Comparison of ENCODE assay signal across 10 mouse cellular contexts in the genomic region with DNA sequence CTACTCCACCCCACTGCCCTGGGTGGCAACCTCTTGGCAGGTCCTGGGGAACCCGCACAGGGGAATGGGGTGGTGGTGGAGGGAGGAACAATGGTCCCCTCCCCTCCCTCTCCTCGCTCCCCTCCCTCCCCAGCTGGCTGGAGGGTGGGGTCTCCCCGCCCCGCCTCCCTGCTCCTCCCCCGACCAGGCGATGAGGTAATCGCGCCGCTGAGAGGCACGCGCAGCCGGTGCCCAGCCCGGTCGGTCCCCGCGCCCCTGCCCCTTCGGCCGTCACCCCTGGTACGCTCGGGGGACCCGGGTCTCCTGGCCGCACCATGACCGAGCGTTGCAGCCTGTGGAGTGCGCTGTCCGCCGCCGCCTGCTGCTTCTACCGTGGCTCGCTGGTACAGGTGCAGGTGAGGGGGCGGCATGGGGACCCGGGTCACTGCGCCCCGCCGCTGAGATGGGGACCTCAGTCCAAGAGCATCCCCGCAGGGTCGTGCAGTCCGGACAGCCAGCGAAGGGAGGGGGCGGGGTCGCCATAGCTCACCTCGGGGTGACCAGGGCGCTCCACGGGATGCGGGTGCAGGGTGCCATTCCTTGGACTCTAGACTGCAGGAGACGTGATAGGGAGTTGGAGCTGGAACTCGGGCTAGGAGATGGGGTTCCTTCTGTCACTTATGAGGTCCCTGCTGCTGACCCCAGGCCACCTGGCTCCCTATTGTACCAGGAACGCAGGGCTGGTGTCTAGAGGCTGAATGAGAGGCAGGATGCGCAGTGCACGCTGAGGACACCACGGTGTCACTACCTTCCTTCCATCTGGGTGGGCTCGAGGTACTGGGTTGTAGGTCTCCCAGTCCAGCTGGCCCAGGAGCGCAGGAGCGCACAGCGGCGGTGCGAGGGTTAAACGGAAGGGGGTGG. TPM values are rescaled to one million over a fixed set of nuclear protein-coding genes. Genes with fewer than 3 reads are reported as not detected.
A peak's percentile ranks its signal among the peaks of the same experiment; 100 is the strongest.
DNase-seq lines count a peak whose midpoint lies in the region; ATAC-seq and TF ChIP-seq lines count a peak whose summit lies in the region.
"Had no signal": no experiment of that assay in that cellular context is flagged by ENCODE, and none has a peak within 500 bp of the region (broad histone marks: within the 10 kb centered on the region; RNA-seq: fewer than 3 reads in every experiment).

No protein-coding gene starts in this region.

- no peaks in the 10 kb centered on the region for H3K9me3 ChIP-seq in forebrain, postnatal 0 days (ENCODE audit: low read length)
- no peaks in the 10 kb centered on the region for H3K9me3 ChIP-seq in intestine, postnatal 0 days (ENCODE audit: control insufficient read depth)

- no peak for TF ChIP-seq CTCF in forebrain, postnatal 0 days (IDR thresholded peaks at IDR 0.05; ENCODE audit: low read depth)
- peak; percentile 14; the same call in 1 of the 2 replicates for TF ChIP-seq CTCF in intestine, postnatal 0 days (IDR thresholded peaks at IDR 0.05; ENCODE audit: low read depth)

- ATAC-seq in forebrain, postnatal 0 days: peak; percentile 52
- ATAC-seq in intestine, postnatal 0 days: 0 out of 2 replicates have a peak, but pooled peaks have one; percentile 17
- ATAC-seq in monocyte, adult 5-6 weeks (replicated peaks; ENCODE audit: insufficient number of reproducible peaks, low FRiP score, low TSS enrichment, poor library complexity, severe bottlenecking): no peak

- peak; percentile 37 for DNase-seq in gastrocnemius, postnatal 10 days
- DNase-seq in gastrocnemius, adult 18-20 months (ENCODE audit: low spot score): no peak
- DNase-seq in cerebellum, adult 8-10 months: peak; percentile 73
- DNase-seq in forebrain, postnatal 0 days: peak; percentile 82
- DNase-seq in lung, adult 18-20 months: peak; percentile 54 to 72
- DNase-seq in retina, embryonic 14.5 days (ENCODE audit: low spot score): peak; percentile 73

- peak overlapping the region; percentile 86 for H3K27ac ChIP-seq in forebrain, postnatal 0 days (ENCODE audit: low read depth, low read length)
- H3K27ac ChIP-seq in intestine, postnatal 0 days (ENCODE audit: low read depth, low read length): no peak overlapping the region

- H3K4me1 ChIP-seq in forebrain, postnatal 0 days (ENCODE audit: insufficient read depth): peaks cover 8% of the 10 kb centered on the region; the same call in 1 of the 2 replicates
- no peaks in the 10 kb centered on the region for H3K4me1 ChIP-seq in intestine, postnatal 0 days (replicated peaks; ENCODE audit: control insufficient read depth, insufficient read depth, low read length)

- H3K4me3 ChIP-seq in forebrain, postnatal 0 days (ENCODE audit: low read depth, low read length): peak overlapping the region; percentile 89
- H3K4me3 ChIP-seq in intestine, postnatal 0 days (ENCODE audit: low read depth, low read length): peak overlapping the region; percentile 37
- H3K4me3 ChIP-seq: myocyte had no signal

- H3K9ac ChIP-seq in forebrain, postnatal 0 days: peak overlapping the region; percentile 92
- peak overlapping the region; percentile 11; the same call in 1 of the 2 replicates for H3K9ac ChIP-seq in intestine, postnatal 0 days (ENCODE audit: low read depth, low read length)

- H3K27me3 ChIP-seq in forebrain, postnatal 0 days (ENCODE audit: insufficient read depth, low read length): no peaks in the 10 kb centered on the region
- H3K27me3 ChIP-seq in intestine, postnatal 0 days (replicated peaks; ENCODE audit: control insufficient read depth, insufficient read depth, low read length): peaks cover 23% of the 10 kb centered on the region

- H3K36me3 ChIP-seq in forebrain, postnatal 0 days (ENCODE audit: insufficient read depth): peaks cover 25% of the 10 kb centered on the region
- H3K36me3 ChIP-seq in intestine, postnatal 0 days (ENCODE audit: control insufficient read depth, insufficient read depth): 0 out of 2 replicates have a peak, but pooled peaks cover 8% of the 10 kb centered on the region

- WGBS in forebrain, postnatal 0 days: 11% methylated on average over 57 of the region's 58 CpGs
- WGBS in intestine, postnatal 0 days: 10% methylated on average over 56 of the region's 58 CpGs

- H3K4me2 ChIP-seq in forebrain, postnatal 0 days (ENCODE audit: low read depth): peak overlapping the region; percentile 72
- H3K4me2 ChIP-seq in intestine, postnatal 0 days (replicated peaks; ENCODE audit: low read depth): peak overlapping the region; percentile 70

RNA-seq across cellular contexts. Expression of gene 6330409D20Rik, which starts 0.7 kb away (rescaled TPM):
- total RNA-seq in gastrocnemius, postnatal 10 days (2021): not detected
- total RNA-seq in gastrocnemius, adult 18-20 months (2021): not detected
- total RNA-seq in forebrain, postnatal 0 days (2014; rRNA removed): 2.1 and 4.3 TPM in 2 replicates
- polyA plus RNA-seq in forebrain, postnatal 0 days (2015; fragmentation: Nextera tagmentation; extraction: Ambion mirVana): 2.2 and 2.9 TPM in 2 replicates
- polyA plus RNA-seq in intestine, postnatal 0 days (2015; fragmentation: Nextera tagmentation; extraction: Ambion mirVana): 0.18 TPM in 2 replicates
- total RNA-seq in monocyte, adult 5-6 weeks (2017): not detected in 3 replicates
- polyA plus RNA-seq: C2C12, myocyte had no signal

RNA-seq across cellular contexts. Expression of gene Tor2a, which starts 15.5 kb away (rescaled TPM):
- 10 to 100 TPM; 12.7 to 13.7 TPM for total RNA-seq in gastrocnemius, postnatal 10 days (2021)
- 1 to 10 TPM; 4.1 to 4.8 TPM for total RNA-seq in gastrocnemius, adult 18-20 months (2021)
- 51.4 and 54.3 TPM in 2 replicates for total RNA-seq in forebrain, postnatal 0 days (2014; rRNA removed)
- polyA plus RNA-seq in forebrain, postnatal 0 days (2015; fragmentation: Nextera tagmentation; extraction: Ambion mirVana): 40.7 and 44.8 TPM in 2 replicates
- 59.2 and 60.4 TPM in 2 replicates for polyA plus RNA-seq in intestine, postnatal 0 days (2015; fragmentation: Nextera tagmentation; extraction: Ambion mirVana)
- total RNA-seq in monocyte, adult 5-6 weeks (2017): 17.5 to 24.6 TPM (median 19.5 TPM) in 3 replicates

RNA-seq across cellular contexts. Expression of gene Sh2d3c, which starts 20.7 kb away (rescaled TPM):
- 10 to 100 TPM; 13.2 to 16.6 TPM for total RNA-seq in gastrocnemius, postnatal 10 days (2021)
- 1 to 10 TPM; 5.7 to 7.3 TPM for total RNA-seq in gastrocnemius, adult 18-20 months (2021)
- total RNA-seq in forebrain, postnatal 0 days (2014; rRNA removed): 16.5 and 24.1 TPM in 2 replicates
- 41.3 and 48.9 TPM in 2 replicates for polyA plus RNA-seq in forebrain, postnatal 0 days (2015; fragmentation: Nextera tagmentation; extraction: Ambion mirVana)
- 11.2 and 11.7 TPM in 2 replicates for polyA plus RNA-seq in intestine, postnatal 0 days (2015; fragmentation: Nextera tagmentation; extraction: Ambion mirVana)
- 37.3 to 83.5 TPM (median 42.5 TPM) in 3 replicates for total RNA-seq in monocyte, adult 5-6 weeks (2017)

RNA-seq across cellular contexts. Expression of gene Cdk9, which starts 28.6 kb away (rescaled TPM):
- 10 to 100 TPM; 29.5 to 35.2 TPM for total RNA-seq in gastrocnemius, postnatal 10 days (2021)
- 10 to 100 TPM; 19.3 to 19.9 TPM for total RNA-seq in gastrocnemius, adult 18-20 months (2021)
- 90.5 and 94.5 TPM in 2 replicates for total RNA-seq in forebrain, postnatal 0 days (2014; rRNA removed)
- 66.5 and 67.5 TPM in 2 replicates for polyA plus RNA-seq in forebrain, postnatal 0 days (2015; fragmentation: Nextera tagmentation; extraction: Ambion mirVana)
- 54.0 and 62.2 TPM in 2 replicates for polyA plus RNA-seq in intestine, postnatal 0 days (2015; fragmentation: Nextera tagmentation; extraction: Ambion mirVana)
- total RNA-seq in monocyte, adult 5-6 weeks (2017): 83.0 to 107 TPM (median 86.5 TPM) in 3 replicates

RNA-seq across cellular contexts. Expression of gene Ttc16, which starts 33.9 kb away (rescaled TPM):
- under 1 TPM in 1 of 2 experiments, not detected in 1; 0.11 TPM for total RNA-seq in gastrocnemius, postnatal 10 days (2021)
- total RNA-seq in gastrocnemius, adult 18-20 months (2021): under 1 TPM in 1 of 2 experiments, not detected in 1; 0.09 TPM
- total RNA-seq in forebrain, postnatal 0 days (2014; rRNA removed): 1.00 and 1.8 TPM in 2 replicates
- polyA plus RNA-seq in forebrain, postnatal 0 days (2015; fragmentation: Nextera tagmentation; extraction: Ambion mirVana): 0.68 and 1.2 TPM in 2 replicates
- polyA plus RNA-seq in intestine, postnatal 0 days (2015; fragmentation: Nextera tagmentation; extraction: Ambion mirVana): 0.04 and 0.09 TPM in 2 replicates
- not detected in 3 replicates for total RNA-seq in monocyte, adult 5-6 weeks (2017)
